Mouse (Mus musculus): ENCODE measurements around the gene Gprc5c.
"Not testable (repeated sequence)": the region's sequence is repeated elsewhere in the genome, so short reads cannot be mapped to it uniquely, and the experiment has no call there.

The Gprc5c gene

DNA sequence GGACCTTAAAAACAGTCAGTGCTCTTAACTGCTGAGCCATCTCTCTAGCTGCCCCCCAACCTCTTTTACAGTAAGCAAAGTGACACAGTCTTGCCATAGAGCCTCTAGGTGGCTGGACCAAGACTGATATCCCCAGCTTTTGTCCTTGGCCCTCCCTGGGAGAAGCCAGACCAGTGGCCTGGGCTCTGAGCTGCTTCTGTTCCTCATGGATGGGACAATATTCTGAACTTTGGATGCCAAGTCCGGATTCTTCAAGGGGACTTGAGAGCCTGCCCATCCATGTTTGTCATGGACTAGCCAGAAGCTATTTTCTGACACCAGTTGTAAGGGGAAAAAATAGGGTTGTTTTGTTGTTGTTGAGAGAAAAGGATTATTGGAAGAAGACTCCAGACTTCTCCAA lies 18.8 kb downstream of the Gprc5c start:
- no peak for DNase-seq

DNA sequence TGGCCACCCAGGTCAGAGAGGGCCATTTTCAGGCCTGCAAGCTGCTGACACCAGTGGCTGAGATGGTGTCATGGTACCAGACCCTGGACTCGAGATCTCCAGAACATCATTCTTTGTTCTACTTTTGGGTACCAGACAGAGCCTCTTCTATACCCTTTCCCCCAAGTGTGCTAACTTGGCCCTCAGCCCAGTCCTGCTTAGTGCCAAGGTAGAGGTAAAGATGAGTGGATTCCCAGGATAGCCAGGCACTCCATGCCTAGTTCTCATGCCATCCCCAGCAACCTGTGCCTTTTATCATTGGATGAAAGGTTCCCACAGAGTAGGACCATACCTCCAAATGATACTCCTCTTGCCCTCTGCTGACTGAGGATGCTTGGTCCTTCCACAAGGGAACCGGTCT lies 20.6 kb downstream of the Gprc5c start:
- DNase-seq = no peak

DNA sequence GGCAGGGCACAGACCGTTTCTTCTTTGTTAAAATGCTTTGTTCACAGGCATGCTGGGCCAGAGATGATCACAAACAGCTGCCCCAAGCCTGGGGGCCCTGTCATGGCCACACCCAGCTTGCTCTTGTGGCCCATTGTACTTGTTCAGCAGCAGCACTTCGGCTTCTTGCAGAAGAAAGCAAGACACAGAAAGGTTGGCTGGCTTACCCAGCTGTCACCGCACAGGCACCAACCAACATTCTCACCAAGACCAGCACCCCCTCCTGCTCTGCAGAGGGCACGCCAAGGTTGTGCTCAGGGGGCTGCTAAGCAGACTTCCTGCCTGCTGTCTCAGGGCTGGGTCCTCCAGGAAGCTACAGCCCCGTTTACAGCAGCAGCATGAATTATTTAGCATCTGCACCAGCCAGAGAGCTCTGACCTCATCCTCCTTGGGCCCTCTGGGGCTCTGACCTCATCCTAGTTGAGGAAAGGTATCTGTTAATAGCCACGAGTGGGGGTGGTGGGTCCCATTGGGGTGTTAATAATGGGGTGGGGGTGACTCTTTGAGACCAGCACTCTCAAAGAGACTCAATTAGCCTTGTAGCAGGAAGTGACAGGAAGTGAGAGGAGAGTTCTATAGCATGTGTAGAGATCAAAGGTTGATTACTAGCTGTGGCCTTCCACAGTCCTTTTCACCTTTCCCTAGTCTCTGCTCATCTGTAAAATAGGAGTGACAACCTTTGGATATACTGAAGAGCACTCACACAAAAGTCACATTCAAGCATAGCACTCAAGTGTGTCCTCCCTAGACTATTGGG lies 22.3 kb downstream of the Gprc5c start:
- DNase-seq = no peak

DNA sequence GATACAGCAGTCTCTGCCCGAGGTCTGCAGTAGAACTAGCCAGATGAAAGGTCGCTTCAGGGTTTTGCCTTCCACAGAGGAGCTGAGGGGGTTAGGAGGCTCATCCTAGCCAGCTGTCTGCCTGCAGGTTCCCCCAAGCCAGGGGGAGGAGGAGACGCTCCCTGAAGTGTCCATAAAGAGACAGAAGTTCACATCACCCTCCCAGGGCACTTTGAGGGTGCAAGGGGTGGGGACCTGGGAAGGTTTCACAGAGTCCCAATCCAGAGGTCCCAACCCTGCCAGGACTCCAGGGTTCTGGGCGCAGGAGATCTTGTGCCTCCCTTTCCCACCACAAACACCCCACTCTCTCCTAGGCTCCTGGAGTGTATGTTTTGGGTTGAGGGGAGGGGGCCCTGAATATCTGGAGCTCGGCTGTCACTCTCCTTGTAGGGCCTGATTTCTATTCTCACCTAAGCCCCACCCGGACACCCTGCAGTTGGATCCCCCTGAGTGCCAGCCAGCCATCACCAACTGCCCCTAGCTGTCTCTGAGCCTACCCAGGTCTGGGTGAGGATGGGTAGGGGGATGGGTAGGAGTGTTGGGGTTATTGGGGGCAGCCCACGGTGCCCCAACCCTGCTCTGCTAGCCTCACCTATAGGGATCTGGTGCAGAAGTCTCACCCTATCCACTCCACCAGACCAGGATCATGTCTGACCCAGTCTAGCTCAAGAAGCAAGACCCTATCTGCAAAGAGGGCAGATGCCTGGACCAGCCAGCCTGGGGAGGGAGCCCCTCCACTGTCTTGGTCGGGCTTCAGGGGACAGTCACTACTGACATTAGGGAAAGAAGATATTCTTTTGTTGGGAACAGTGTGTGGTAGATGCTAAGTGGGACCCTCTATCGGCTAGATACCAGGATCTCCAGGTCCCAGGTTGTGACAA lies 23.5 kb downstream of the Gprc5c start:
- DNase-seq = no peak

DNA sequence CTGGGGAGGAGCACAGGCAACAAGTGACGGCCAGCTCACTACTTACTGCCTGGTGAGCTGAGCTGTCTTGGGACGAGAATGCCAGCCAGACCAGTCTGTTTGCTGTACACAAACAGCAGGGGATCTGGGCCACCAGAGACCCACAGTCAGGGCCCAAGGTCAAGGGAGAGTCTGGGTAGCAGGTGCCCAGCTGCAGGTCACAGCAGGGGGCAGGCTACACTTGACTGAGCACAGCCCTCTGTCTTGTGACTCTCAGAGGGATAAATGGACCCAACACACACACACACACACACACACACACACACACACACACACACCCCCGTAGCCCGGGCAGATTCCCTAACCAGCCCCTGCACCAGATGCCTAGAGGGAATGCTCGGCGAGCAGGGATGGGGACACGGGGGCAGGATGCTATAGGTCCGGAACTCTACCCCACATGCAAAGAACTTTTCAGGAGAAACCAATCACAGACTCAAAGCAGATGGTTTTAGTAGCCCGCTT lies 24.4 kb downstream of the Gprc5c start:
- peak; percentile 62 for DNase-seq

DNA sequence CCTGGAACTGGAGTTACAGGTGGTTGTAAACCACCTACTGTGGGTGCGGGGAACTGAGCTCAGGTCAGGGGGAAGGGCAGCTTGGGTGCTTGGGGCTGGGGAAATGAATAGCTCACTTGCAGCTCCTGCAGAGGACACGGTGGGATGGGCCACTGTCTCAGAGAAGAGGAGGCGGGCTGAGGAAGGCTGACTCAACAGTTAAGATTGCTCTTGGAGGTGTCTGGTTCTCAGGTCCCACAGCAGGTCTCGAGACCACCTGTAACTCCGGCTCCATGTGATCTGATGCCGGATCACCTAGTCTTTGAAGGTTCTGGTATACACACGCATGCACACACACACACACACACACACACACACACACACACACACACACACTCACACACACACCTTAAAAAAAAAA lies 25.2 kb downstream of the Gprc5c start:
- no peak for DNase-seq

DNA sequence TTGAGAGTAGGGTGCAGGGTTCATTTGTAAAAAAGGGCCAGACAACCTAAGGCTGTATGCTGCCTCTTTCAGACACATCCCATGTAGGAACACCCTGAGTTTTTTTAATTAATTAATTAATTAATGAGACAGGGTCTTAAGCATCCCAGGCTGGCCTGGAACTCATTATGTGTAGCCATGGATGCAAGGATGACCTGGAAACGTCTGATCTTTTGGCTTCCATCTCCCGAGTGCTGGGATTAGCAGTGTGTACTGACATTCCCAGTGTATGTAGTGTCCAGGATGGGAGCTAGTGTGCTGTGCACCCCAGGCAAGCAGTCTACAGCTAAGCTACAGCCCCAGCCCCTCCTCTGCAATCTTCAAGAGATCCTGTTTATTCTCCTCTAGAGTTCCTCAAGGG lies 25.7 kb downstream of the Gprc5c start:
- no peak for DNase-seq

DNA sequence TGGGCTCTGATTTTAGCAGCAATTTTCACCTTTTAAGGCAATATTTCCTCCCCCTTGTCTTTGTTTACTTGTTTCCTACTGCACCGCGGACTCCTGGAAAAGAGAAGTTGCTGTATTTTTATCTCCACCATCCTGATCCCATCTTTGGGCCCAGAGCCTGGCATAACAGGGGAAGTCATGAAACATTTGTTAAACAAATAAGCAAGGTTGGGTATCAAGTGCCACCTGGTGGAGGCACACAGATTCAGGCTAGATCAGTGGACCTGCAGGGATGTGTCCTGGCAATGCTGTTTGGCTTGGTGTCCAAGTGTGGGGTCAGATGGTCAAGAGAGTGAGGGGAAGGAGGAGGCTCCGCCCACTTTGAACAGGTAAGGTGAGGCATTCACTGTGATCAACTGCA lies 26.2 kb downstream of the Gprc5c start:
- peak; percentile 86 for DNase-seq

DNA sequence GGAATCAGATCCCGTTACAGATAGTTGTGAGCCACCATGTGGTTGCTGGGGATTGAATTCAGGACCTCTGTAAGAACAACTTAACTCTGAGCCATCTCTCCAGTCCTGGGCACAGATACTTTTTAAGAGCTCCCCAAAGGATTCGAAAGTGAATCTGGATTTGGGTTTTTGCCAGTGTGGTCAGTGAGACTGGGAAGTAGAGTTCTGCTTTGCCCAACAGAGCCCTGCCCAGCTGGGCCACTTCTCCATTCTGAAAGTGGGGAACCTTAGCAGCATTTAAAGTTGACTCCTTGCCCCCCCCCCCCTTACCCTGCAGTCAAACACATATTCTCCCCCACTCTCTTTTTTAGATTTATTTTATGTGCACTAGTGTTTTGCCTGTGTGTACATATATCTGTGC lies 28.7 kb downstream of the Gprc5c start:
- DNase-seq = no peak

DNA sequence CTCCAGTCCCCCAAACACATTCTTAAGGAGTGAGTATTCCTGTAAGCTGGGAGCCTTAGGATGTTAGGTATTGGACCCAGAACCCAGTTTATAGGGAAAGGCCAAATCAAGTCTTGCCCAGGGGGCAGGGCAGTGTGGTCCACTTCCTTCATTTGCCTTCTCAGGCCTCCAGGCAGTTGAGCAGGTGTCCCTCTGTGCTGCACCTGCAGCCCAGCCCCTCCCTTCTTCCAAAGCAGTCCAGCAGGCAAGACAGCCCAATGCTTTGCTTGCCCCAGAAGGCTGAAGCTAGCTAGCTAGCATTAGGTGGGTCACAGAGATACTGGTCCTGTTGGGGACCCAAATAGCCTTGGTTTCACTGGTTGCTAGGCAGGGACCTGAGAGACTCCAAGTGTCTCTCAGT lies 29.2 kb downstream of the Gprc5c start:
- no peak for DNase-seq

DNA sequence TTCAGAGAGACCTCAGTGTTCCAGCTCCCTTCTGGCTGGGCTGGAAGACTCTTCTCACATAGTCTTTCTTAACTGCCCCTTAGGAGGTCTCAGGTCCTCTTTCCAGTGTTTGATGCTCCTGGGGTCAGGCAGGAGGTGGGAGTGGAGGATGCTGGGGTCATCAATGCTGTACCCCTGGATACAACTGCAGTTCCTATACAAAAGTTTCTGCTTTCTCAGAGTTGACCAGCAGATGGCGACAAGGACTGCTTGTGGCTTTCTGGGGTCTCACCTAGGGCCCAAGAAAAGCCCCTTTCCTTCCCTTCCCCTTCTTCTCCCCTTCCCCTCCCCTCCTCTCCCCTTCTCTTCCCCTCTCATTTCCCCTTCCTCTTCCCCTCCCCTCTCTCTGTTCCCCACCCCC lies 29.6 kb downstream of the Gprc5c start:
- peak; percentile 45 for DNase-seq

DNA sequence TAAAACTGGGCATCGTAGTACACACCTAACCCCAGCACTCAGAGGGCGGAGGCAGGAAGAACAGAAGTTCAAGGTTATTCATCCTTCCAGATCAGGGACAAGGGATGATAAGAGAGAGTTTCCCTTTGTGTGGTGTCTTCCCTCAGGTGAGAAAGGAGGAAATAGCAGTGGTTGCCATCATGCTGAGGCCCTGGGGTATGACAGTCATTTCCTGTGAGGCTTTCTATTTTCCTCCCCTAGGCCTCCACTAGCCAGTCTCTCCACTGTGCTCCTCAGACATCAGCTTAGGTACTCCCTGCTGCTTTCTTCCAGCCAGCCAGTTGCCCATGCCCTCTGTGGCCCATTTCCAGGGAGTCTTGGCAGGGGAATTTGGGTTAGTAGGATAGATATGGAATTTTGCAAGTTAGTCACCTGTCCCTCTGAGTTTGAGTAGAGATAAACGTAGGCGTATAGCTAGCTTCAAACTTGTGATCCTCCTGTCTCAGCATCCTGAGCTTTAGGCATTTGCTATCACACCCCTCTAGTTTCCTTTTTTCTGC lies 32.4 kb downstream of the Gprc5c start:
- peak; percentile 47 for DNase-seq

DNA sequence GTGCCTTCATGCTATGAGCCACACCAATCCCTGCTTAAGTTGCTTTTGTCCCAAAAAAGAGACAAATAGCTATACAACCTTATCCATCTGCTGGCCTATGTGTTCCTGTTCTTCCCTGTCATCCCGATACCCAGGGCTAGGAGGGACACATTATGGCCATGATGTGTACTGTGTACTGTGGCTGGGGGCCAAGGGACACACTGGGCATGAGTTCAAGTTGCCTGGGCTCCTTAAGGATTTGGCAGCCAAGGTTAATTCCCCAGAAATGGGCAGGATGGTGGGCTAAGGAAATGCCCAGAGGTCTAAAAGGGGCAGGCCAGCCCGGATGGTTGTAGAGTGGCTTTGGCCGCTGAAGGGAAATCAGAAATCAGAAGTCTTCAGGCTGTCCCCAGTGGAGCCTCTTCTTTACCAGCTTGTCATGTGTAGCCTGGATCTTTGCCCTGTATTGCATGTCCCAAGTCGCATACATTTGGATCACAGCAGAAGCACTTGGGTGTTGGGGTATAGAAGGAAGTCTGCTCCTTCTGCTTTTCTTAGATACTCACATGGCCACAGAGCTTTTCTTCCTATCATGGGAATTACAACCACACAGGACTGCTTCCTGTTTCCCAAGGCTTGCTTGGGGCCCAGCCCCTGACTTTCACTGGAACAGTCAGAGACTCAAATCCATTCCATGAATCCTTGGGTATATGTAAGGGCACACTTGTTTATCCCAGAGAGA lies 33.6 kb downstream of the Gprc5c start:
- DNase-seq = peak; percentile 69

DNA sequence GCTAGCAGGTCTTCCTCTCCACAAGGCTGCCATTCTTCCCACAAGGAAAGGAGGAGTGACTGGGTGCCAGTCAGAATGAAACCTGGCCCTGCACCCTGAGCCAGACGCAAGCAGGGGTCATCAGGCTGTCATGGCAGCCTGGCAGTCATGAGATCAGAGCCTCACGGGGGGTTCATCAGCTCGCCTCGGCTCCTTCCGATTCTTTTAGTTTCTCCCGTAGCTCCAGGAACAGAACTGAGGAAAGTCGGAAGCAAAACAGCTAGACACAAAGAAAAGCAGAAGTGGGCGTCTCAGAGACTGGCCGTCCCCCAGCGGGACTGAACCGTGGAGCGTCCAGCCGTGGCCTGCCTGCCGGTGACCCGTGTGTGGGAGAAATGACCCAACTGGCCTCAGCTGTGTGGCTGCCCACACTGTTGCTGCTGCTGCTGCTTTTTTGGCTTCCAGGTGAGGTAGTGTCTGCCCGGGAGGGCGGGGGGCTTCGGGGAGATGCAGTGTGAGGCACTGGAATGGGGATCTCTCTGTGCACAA lies 39.1 kb downstream of the Gprc5c start, which contains the start of gene Cd300a:
Gene Cd300a, plus strand, starts transcription at position 51 of the 528 bp plus-strand sequence.
- DNase-seq = no peak

DNA sequence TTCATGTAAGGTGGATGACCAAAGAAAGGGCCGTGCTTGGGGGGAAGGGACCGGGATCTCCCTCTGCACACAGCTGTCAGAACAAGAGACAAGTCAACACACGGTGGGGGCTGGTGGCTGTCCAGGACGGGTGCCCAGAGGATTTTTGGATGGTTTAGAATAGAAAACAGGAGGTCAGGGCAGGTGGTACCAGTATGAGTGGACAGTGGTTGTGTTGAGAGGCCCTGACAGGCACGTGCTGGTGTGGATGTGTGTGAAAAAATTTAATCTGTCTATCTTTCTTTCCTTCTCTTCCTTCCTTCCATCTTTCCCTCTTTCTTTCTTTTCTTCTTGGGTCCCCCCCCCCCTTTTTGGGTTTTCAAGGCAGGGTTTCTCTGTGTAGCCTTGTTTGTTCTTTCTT lies 39.6 kb downstream of the Gprc5c start:
- DNase-seq = no peak

DNA sequence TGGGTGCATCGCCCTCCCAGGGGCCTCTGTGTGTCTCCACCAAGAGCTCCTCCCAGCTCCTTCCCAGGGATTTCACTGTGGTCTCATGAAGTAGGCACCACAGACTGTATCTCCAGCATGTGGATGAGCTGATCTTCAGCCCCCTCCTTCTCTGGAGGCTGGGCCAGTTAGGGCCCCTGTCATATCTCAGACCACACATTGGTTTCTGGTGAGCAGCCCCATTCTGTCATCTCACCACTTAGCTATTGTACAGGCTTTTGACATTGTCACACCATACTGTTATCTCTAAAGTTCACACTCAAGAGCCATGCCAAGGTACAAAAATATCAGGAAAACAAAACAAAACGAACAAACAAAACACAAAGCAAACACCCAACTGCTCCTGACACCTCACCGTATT lies 45.1 kb downstream of the Gprc5c start:
- no peak for DNase-seq

DNA sequence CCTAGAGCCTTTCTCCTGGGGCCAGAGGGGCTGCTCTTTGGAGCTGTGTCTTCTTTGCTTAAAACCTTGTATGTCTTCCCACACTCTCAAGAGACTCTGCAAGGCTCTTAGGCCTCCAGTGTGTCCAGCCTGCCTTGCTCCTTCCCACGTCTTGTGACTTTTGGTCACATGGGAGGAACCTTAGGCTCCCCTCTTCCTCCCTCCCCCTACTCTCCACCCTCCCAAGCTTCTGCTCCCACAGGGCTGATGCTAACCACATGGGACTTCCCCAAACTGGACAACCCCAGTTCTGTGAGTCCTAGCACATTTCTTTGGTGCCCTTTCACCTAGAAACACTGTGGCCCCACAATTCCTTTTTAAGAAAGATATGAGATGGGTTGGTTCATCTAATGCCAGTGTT lies 47.1 kb downstream of the Gprc5c start:
- DNase-seq = no peak

DNA sequence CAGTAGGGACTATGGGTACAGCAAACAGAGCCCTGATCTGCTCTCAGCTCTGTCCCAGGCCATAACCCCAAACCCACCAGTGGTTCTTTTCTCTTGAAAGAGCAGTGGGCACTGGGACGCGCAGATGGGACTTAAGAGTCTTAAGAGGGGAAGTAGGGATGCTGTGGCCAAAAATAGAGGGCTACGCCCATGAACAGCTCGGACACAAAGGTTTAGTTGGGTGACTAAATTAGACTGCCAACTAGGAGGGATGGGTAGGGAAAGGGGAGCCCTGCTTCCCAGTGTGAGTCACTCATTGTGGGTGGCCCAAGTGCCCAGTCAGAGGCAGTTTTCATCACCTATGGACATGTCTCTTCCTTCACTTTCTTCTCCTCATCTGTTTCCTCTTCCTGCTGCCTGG lies 52.3 kb downstream of the Gprc5c start:
- no peak for DNase-seq

DNA sequence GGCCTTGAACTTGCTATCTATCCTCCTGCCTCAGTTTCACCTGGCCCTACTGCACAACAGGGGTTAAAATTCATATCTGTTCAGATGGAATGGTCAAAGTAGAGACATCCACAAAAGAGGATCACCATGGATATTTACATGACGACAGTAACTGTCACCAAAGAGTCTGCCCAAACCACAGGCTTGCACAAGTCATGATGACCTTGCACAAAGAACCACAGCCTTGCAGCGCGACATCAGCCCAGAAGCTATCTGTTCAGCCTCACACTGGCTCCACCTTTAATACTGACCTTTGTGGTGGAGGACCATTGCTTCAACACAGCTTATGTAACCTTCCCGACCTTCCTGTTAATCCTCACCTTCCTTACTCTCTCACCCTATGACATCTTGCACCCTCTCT lies 56.6 kb downstream of the Gprc5c start:
- DNase-seq = no peak

DNA sequence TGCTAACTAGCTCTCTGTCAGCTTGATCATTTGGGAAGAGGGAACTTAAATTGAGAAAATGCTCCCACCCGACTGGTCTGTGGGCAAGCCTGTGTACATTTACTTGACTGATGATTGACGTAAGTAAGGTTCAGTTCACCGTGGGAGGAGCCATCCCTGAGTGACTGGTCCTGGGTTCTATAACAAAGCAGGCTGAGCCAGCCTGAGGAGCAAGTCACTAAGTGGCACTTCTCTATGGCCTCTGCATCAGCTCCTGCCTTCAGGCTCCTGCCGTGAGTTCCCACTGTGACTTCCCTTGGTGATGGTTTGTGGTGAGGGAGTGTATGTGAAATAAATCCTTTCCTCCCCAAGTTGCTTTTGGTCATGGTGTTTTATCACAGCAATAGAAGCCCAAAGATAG lies 57.1 kb downstream of the Gprc5c start:
- DNase-seq = no peak

DNA sequence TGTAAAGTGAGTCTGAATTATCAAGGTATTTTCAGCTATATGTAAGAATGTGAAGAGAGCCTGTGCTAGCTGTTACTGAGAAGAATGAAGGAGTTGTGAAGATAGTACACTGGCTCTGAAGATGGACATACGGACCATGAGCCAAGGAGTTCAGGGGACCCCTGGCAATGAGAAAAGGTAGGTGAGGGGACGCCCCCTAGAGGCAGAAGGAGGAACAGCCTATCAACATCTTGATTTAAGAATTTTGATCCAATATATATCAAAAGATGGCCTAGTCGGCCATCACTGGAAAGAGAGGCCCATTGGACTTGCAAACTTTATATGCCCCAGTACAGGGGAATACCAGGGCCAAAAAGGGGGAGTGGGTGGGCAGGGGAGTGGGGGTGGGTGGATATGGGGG lies 58.6 kb downstream of the Gprc5c start:
- DNase-seq = not testable (repeated sequence)

DNA sequence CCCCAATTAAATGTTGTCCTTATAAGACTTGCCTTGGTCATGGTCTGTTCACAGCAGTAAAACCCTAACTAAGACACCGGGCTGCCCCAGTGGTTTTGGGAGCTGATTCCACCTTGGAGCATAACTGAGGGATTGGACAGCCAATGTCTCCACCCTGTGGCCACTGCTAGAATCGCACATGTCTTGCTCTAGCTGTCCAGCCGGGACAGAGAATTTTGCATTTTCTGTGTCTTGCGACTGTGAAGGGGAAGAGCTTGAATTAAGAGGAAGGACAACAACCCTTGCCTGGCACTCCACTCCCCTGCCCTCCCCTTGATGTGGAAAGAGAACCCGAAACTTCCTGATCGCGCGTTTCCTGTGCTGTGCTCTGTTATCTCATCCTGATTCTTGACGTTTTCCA lies 61.9 kb downstream of the Gprc5c start:
- peak; percentile 80 for DNase-seq

DNA sequence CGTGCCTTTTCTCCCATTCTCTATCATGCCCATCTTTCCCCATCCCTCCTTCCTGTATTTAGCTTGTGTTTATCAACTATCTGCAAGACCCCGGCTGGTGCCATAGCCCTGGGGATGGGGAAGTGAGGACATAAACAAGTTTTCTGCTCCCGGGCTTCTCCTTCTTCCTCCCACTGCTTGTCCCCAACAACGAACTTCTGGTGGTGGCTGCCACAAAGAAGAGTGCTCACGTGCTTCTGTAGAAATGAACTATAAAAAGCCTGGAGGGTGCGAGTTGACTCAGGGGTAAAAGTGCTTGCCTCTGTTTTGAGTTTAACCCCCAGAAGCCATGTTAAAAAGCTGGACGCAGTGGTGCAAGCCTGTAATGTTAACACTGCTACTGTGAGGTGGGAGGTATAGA lies 64.0 kb downstream of the Gprc5c start:
- DNase-seq = no peak
